Mouse (Mus musculus) kidney, adult 8-10 months (tissue): ENCODE measurements at regions not wholly inside any gene's neighbourhood (a gene's known extent, or its start where the extent isn't known, plus 50 kb on each side); places are given as distances from the start of the nearest gene placed in this dataset.

Source experiments
- DNase-seq, 2 experiments: peaks; one replicate each; pipeline ENCODE4 v3.0.0; 2022

DNA sequence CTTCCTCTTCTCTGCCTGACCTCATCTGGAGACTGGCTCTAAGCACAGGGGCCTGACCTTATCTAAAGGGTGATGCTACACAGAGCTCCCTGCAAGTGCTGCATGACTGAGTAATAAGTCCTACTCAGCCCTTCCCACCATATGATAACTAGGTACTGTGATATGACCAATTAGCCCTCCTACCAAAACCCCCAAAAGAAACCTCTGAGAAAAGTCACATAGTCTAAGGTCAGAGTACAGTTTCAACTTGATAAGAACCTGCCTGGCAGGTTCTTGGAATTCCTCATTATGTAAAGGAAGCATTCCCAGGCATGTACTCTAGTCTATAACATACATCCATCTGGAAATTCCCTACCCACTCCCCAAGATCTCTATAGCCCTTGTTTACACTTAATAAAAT lies 318.0 kb upstream of the C030005K15Rik start:
- DNase-seq, result no peak

DNA sequence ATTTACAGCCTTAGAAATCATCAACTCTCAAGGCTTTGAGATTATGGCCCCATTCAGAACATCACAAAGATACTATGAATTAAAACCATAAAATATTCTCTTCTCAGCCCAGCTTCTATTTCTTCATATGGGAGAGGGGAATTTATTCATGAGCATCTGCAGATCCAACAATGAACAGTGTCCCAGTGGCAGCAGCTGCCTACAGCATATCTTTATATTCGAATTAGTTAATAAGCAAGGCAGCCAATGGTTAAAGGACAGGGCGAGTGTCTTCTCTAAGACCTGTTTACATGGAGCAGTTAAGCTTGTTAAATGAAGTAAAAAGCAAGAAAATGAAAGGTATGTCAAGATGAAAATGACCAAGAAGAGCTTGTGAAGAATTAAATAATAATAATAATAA lies 346.9 kb upstream of the C030005K15Rik start:
- no peak for DNase-seq

GRCm38 (mm10) chr10:98084881-98085280 lies 358.3 kb upstream of the C030005K15Rik start:
- DNase-seq, result no peak

GRCm38 (mm10) chr10:98116296-98116695 lies 389.7 kb upstream of the C030005K15Rik start:
- DNase-seq, result no peak

DNA sequence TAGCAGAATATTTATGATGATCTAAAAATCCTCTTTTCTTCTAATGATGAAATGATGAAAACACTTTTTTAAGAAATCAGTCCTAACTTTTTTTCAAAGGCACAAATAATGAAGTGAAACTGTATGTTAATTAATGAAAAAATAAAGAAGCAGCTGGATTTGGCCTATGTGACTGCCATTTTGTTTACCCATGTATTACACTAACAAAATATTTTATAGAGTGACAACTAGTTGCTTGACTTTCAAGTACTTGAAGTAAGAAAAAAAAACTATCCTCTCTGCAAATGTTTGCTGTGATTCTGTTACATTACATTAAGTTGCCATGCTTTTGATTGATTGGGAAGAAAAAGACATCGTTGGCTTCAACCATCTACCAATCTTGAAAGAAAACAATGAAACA lies 399.2 kb upstream of the C030005K15Rik start:
- DNase-seq, result no peak

- DNase-seq, result no peak
These were observed 408.5 kb upstream of the C030005K15Rik start for GRCm38 (mm10) chr10:98135026-98135425.

DNA sequence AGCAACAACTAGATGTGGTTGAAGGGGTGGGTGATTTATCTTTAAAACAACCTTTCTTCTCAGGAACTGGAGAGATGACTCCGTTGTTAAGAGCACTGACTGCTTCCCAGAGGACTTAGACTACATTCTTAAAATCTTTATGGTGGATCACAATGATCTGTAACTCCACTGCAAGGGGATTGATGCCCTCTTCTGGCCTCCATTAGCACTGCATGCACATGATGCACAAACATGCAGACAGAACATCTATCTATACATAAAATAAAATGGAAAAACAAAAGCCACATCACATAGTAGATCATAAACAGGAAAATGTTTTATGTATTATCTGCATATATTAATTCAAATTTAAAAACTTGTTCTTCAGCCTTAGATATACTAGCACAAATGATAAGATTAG lies 419.2 kb upstream of the C030005K15Rik start:
- DNase-seq, result no peak

DNA sequence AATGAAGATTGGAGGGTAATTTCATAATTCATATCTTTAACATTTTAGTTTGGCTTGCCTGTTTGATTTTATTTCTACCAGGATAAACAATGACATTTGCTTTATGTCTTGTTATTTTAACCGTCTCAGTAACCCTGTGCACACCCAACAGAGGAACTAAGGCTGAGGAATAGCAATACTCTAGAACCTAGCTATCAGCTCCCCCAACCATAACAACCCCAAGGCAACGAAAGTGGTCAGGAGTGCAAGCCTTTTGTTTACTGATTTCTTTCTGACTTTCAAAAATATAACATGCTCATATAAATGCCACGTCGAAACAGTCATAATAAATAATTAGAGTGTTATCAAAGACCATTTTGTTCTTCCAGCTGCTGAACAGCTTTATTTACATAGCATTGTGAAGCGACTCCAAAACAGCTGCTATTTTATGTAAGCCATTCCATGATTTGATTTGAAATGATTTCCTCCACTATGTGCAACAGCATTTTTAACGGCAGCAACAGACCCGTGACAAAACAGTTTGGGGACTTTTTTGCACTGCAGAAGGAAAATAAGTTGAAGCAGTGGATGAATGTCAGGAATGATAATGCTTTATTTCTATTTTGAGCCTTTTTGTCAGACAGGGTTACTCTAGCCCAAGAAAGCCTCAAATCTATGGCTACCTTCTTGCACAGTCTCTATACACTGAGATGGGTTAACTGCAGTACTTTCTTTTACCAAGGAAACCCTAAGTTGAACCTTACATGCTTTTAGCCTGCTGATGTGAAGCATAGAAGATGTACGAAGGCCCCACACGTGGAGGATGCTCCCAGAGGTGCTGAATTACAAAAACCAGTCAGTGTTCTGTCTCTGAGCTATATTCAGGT lies 420.7 kb upstream of the C030005K15Rik start:
- no peak for DNase-seq

- no peak for DNase-seq
These were observed 429.4 kb upstream of the C030005K15Rik start for GRCm38 (mm10) chr10:98155982-98156381.

GRCm38 (mm10) chr10:98185666-98186065 lies 459.1 kb upstream of the C030005K15Rik start:
- no peak for DNase-seq

DNA sequence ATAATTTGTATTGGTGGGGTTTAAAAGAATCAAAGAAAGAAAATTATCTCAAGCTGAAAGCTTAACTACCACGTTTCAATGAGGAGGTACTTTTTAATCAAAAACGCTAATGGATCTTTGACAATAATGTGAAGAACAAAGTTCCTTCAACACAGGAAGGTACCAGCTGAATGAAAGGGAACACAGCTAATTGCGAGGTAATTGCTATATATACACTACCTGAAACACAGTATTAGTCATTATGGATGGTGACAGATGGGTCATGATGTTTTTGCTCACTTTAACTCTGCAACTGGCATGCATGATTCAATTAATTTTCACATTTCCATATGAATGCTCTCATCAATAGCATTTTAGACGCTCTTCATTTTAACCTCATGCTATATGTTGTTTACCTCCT lies 470.3 kb upstream of the C030005K15Rik start:
- DNase-seq, result no peak

GRCm38 (mm10) chr10:98210246-98210645 lies 483.7 kb upstream of the C030005K15Rik start:
- no peak for DNase-seq

DNA sequence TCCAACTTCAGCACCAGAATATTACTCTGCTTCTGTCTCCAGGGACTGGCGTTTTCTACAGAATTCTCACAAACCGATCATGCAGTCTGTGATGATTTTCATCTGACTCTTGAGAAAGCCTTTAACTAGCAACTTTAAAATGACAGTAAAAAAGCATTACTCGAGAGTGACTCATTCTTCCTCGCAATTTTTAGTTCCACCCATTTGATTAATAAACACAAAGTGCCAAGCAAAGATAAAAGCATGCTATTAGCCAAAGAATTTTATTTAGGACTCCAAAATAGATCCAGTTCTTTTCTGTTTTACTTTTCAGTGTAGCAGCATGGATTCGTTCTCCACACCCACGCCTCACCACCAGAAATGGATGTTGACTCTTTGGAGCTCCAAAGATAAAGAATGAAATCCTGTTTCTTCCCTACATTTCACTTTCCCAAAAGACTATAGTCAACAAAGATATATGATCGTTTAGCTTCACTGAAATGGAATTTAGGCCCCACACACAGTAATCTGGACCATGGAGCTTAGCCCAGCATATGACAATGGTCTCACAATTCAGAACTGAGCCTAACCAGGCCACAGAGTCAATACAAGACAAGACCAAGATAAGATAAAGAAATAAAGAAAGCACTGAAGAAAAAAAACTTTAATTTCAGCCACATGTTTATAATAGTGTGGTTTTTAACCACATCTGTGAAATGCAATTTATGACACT lies 486.5 kb upstream of the C030005K15Rik start:
- no peak for DNase-seq

DNA sequence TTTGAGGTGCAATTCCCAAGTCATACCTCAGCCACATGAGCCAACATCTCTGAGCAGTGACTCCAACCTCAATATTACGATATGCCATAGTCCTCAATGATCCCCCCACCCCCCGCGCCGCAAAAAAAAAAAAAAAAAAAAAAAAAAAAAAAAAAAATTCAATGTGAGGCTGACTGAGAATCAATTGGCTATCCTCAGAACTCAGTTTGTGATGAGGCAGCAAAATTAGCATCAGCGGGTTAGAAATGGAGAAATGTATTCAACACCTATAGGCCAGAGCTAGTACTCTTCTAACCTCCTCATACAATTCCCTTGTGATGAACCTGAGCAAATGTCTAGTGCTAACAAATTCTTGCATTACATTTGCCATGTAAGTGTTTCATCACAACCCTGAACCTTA lies 504.5 kb upstream of the C030005K15Rik start:
- no peak for DNase-seq

GRCm38 (mm10) chr10:98231705-98232235 lies 505.2 kb upstream of the C030005K15Rik start:
- no peak for DNase-seq

GRCm38 (mm10) chr10:98248311-98248710 lies 521.8 kb upstream of the C030005K15Rik start:
- DNase-seq, result no peak

GRCm38 (mm10) chr10:98257980-98258707 lies 531.6 kb upstream of the C030005K15Rik start:
- DNase-seq, result no peak

GRCm38 (mm10) chr10:98259283-98259682 lies 532.7 kb upstream of the C030005K15Rik start:
- DNase-seq, result no peak

DNA sequence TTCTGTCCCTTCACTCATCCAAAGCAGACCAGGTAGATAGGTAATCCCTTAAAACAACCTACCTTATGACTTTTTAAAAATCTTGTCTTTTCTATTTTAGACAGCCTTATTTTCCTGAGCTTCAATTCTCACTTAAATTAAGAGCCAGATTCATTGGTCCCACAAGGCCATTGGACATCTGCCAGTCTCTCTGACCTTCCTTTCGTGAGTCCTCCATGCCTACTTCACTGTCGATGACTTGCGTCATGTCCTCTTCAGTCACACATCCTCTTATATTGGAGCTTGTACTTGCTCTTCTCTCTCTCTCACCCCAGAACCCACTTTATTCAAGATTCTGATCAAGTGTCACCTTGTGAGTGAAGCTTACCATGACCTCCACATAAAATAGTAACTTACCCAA lies 542.0 kb upstream of the C030005K15Rik start:
- DNase-seq, result no peak

DNA sequence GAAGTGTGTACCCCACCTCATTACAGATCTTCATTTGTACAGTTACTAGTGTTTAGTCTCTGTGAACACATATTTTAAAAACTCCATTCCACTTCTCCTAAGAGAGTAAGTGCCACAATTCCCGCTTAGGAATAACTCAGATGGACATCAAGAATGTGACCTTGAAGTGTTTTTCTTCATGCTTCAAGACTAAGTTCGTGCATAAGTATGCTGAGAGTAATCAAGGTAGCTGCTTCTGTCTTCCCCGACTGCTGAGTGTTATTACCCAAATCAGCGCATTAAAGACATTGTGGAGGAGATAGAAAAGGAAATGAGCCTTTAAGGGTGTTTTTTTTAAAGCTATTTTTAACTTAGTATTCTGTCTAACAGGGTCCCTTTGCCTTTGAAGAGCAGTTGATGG lies 565.1 kb upstream of the C030005K15Rik start:
- DNase-seq, result no peak

GRCm38 (mm10) chr10:98292140-98292539 lies 565.6 kb upstream of the C030005K15Rik start:
- DNase-seq, result no peak

DNA sequence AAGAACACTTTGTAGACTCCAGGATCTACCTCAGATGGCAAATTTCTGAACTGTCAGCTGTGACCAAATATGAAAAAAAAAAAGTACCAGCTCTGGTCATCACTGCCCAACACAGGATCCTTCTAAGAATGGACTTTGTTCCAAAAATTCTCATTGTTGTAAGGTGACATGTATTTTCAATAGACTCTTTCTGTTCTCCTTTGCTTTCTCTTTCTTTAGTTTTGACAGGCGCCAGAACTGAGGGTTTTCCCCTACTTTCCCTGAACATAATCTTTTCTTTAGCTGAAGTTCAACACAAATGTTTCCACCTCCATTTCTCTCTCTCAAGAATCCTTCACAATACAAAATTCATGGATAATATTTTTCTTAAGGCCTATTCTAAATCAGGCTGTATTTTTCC lies 579.1 kb upstream of the C030005K15Rik start:
- no peak for DNase-seq

DNA sequence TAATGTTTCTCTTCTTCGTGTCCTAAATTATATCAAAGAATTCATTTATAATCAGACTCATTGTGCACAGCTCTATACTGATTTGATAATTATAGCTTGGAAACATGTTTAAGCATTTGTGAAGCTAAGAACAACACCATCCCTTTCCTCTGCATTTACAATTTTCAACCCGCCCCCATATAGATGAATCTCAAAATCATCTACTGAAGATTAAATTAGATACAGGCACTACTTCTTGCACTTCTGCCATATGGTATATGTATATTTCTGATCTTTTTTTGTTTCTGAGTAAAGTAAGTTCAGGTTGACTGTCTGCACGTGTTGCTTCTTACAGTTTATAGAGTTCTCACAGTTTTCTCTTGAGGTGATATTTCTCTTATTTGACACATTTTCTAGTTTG lies 583.1 kb upstream of the C030005K15Rik start:
- DNase-seq, result no peak
